Mouse (Mus musculus) layer of hippocampus, postnatal 25 days (tissue): Measurements from ENCODE around the gene Rflna. TPM values are rescaled to one million over a fixed set of nuclear protein-coding genes. Genes with fewer than 3 reads are reported as not detected.
A peak's percentile ranks its signal among the peaks of the same experiment; 100 is the strongest.

Source experiments
- DNase-seq, 2 experiments: peaks; one replicate each; pipeline ENCODE4 v3.0.0; 2022; ENCODE audit warnings: mixed read lengths in 2 of 2, low spot score in 1 of 2; ENCODE audit errors: extremely low spot score in 1 of 2
- total RNA-seq, 2 experiments: library from RNA; stranded (reverse); gene quantifications; 2 replicates each; pipeline ENCODE4 v1.2.3; 2021

The Rflna gene
- total RNA-seq, 2 experiments from 2014 or later: 0.37 to 0.80 TPM

GRCm38 (mm10) chr5:125049481-125049880, 46.5 kb downstream of the Rflna start:
- no peak for DNase-seq

- DNase-seq: no peak
Observed at GRCm38 (mm10) chr5:125052237-125052602, 49.2 kb downstream of the Rflna start.

- peak in 1 of 2 experiments; percentile 31 for DNase-seq
Observed at GRCm38 (mm10) chr5:125052603-125053488, 49.8 kb downstream of the Rflna start.

- no peak for DNase-seq
Observed at GRCm38 (mm10) chr5:125053661-125054060, 50.6 kb downstream of the Rflna start.

GRCm38 (mm10) chr5:125055901-125056300, 52.9 kb downstream of the Rflna start:
- DNase-seq: no peak

GRCm38 (mm10) chr5:125056331-125056695, 53.3 kb downstream of the Rflna start:
- no peak for DNase-seq

GRCm38 (mm10) chr5:125056696-125057554, 53.9 kb downstream of the Rflna start:
- no peak for DNase-seq

GRCm38 (mm10) chr5:125057555-125058266, 54.7 kb downstream of the Rflna start:
- DNase-seq: peak in 1 of 2 experiments; percentile 33

- DNase-seq: peak; percentile 55 to 63
Observed at GRCm38 (mm10) chr5:125058267-125058668, 55.2 kb downstream of the Rflna start.

Other genes starting within 250 kb of the Rflna start
- gene Ccdc92, start 140.8 kb upstream of the Rflna start, total RNA-seq: 10 to 100 TPM; 70.7 to 76.3 TPM
- 10 to 100 TPM; 60.8 to 68.3 TPM for gene Zfp664, start 140.5 kb upstream of the Rflna start, total RNA-seq
- 100 to 1,000 TPM; 229 to 297 TPM for gene Ncor2, start 176.0 kb downstream of the Rflna start, total RNA-seq